Mouse (Mus musculus): ENCODE data around the gene Antxrl. TPM values are rescaled to one million over a fixed set of nuclear protein-coding genes. Genes with fewer than 3 reads are reported as not detected.

Antxrl gene
- polyA plus RNA-seq, 1 experiment from 2014 or later, result not detected

DNA sequence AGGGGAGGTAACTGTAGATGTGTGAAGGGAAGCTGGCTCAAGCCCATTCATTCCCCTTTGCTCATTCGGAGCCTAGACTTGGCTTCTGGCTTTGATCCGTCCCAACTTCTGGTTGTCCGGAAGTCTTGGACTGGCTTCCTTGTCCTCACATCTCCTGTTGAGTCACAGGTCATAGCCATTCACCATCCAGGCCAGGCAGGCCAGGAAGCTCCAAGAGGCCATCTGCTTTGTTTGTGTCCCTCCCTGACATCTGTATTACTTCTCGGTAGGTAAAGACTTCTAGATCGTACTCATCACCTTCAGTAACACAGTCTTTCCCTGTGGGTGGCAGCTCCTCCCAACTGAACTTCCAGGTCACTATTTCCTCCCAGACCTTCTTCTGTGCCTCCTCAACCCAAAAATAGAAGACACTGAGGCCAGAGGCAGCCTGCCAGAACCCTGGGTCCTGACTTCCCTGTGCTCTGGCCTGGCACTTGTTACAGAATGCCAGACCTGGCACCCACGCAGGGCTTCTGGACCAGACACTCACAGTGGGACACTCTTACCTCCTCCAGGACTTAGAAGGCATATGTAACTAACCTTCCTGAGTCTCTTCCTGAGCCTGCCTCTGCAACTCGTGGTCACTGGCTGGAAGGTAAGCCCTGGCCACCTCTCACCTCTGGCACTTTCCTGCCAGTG, 66.7 kb downstream of the Antxrl start:
- 72% methylated on average over 7 of the region's 7 CpGs for WGBS
- H3K27ac ChIP-seq (ENCODE audit: low read length), result no peak overlapping the region

GRCm38 (mm10) chr14:34120016-34120910, 67.8 kb downstream of the Antxrl start:
- Histone ChIP-seq H3K36me3 (ENCODE audit: control insufficient read depth, insufficient read depth, low read length) (no peaks in the 10 kb centered on the region), H3K27me3 (ENCODE audit: control insufficient read depth, insufficient read depth, low read length) (no peaks in the 10 kb centered on the region), H3K27ac (ENCODE audit: low read length) (no peak overlapping the region)

More for the DNA sequence above, 66.7 kb downstream of the Antxrl start:
- Histone ChIP-seq H3K4me1 (ENCODE audit: control insufficient read depth, insufficient read depth, low read length) (no peaks in the 10 kb centered on the region), H3K27me3 (ENCODE audit: control insufficient read depth, insufficient read depth, low read length) (no peaks in the 10 kb centered on the region), H3K36me3 (ENCODE audit: control insufficient read depth, insufficient read depth, low read length) (no peaks in the 10 kb centered on the region), H3K9me3 (replicated peaks; ENCODE audit: control insufficient read depth, low read length) (no peaks in the 10 kb centered on the region), H3K4me3 (replicated peaks; ENCODE audit: low read length) (no peak overlapping the region), H3K9ac (ENCODE audit: low read length) (no peak overlapping the region), H3K4me2 (ENCODE audit: low read depth, low read length) (no peak overlapping the region)
- ATAC-seq (ENCODE audit: insufficient read depth, low FRiP score), result no peak

DNA sequence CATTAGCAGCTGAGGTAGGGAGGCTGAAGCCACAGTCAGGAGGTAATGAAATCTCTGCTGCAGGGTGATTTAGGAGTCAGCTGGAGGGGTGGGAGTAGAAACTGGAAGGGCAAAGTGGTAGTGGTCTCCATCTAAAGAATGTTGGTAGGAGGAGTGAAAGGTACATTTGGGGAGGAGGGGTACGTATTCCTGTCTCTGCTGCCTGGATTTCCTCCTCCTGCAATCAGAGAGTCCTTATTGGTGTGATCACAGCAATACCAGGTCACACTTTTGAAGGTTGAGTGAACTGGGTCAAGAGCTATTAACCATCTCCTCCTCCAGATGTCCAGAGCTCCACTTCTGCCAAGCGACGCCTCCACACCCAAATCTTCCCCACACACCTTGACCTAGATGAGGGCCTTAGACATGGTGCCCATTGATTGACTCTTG, 68.4 kb downstream of the Antxrl start:
- 74% methylated on average over 3 of the region's 3 CpGs for WGBS
- no peak for ATAC-seq (ENCODE audit: insufficient read depth, low FRiP score)
- H3K9ac ChIP-seq (ENCODE audit: low read length), result no peak overlapping the region

More at GRCm38 (mm10) chr14:34120016-34120910, 67.8 kb downstream of the Antxrl start:
- H3K4me2 ChIP-seq (ENCODE audit: low read depth, low read length), result no peak overlapping the region
- H3K9ac ChIP-seq (ENCODE audit: low read length), result no peak overlapping the region
- H3K9me3 ChIP-seq (replicated peaks; ENCODE audit: control insufficient read depth, low read length), result no peaks in the 10 kb centered on the region
- H3K4me1 ChIP-seq (ENCODE audit: control insufficient read depth, insufficient read depth, low read length), result no peaks in the 10 kb centered on the region
- ATAC-seq (ENCODE audit: insufficient read depth, low FRiP score), result no peak
- WGBS, result 76% methylated on average over 12 of the region's 12 CpGs
- no peak overlapping the region for H3K4me3 ChIP-seq (replicated peaks; ENCODE audit: low read length)

DNA sequence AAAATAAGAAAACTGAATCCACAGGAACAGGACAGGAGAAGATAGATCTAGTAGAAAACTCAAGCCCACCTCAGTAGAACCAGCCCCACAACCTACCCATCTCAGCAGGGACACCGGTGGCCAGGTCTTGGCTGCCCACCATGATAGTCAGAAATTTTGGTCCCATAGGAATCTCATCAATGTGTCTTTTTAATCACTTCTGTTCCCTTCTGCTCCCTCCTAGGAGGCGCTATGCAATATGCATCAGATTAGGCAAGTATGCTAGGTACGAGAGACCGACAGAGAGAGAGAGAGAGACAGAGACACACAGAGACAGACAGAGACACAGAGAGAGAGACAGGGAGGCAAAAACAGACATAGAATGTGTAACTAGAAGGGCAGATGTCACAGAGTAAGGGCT, 69.2 kb downstream of the Antxrl start:
- Histone ChIP-seq H3K36me3 (ENCODE audit: control insufficient read depth, insufficient read depth, low read length) (no peaks in the 10 kb centered on the region), H3K4me3 (replicated peaks; ENCODE audit: low read length) (no peak overlapping the region), H3K27me3 (ENCODE audit: control insufficient read depth, insufficient read depth, low read length) (no peaks in the 10 kb centered on the region), H3K4me1 (ENCODE audit: control insufficient read depth, insufficient read depth, low read length) (no peaks in the 10 kb centered on the region), H3K9me3 (replicated peaks; ENCODE audit: control insufficient read depth, low read length) (no peaks in the 10 kb centered on the region), H3K4me2 (ENCODE audit: low read depth, low read length) (no peak overlapping the region), H3K27ac (ENCODE audit: low read length) (no peak overlapping the region), H3K9ac (ENCODE audit: low read length) (no peak overlapping the region)
- ATAC-seq (ENCODE audit: insufficient read depth, low FRiP score), result no peak
- 91% methylated on average over 4 of the region's 4 CpGs for whole genome bisulfite sequencing

More for the DNA sequence above, 68.4 kb downstream of the Antxrl start:
- no peaks in the 10 kb centered on the region for H3K36me3 ChIP-seq (ENCODE audit: control insufficient read depth, insufficient read depth, low read length)
- no peak overlapping the region for H3K4me3 ChIP-seq (replicated peaks; ENCODE audit: low read length)
- H3K27me3 ChIP-seq (ENCODE audit: control insufficient read depth, insufficient read depth, low read length), result no peaks in the 10 kb centered on the region
- no peaks in the 10 kb centered on the region for H3K4me1 ChIP-seq (ENCODE audit: control insufficient read depth, insufficient read depth, low read length)
- no peak overlapping the region for H3K27ac ChIP-seq (ENCODE audit: low read length)
- no peaks in the 10 kb centered on the region for H3K9me3 ChIP-seq (replicated peaks; ENCODE audit: control insufficient read depth, low read length)
- H3K4me2 ChIP-seq (ENCODE audit: low read depth, low read length), result no peak overlapping the region

Other genes starting within 250 kb of the Antxrl start
- gene Gdf10, start 129.1 kb upstream of the Antxrl start, polyA plus RNA-seq (2015; fragmentation: Nextera tagmentation; extraction: Ambion mirVana), result 5.3 and 6.3 TPM in 2 replicates
- 0.48 and 0.50 TPM in 2 replicates for gene Gdf2, start 111.7 kb upstream of the Antxrl start, polyA plus RNA-seq (2015; fragmentation: Nextera tagmentation; extraction: Ambion mirVana)
- gene Rbp3, start 98.7 kb upstream of the Antxrl start, polyA plus RNA-seq (2015; fragmentation: Nextera tagmentation; extraction: Ambion mirVana), result not detected in 2 replicates
- 0.06 TPM in 2 replicates for gene Zfp488, start 73.9 kb upstream of the Antxrl start, polyA plus RNA-seq (2015; fragmentation: Nextera tagmentation; extraction: Ambion mirVana)
- not detected in 2 replicates for gene Gm30083, start 37.5 kb upstream of the Antxrl start, polyA plus RNA-seq (2015; fragmentation: Nextera tagmentation; extraction: Ambion mirVana)
- not detected in 2 replicates for gene Gm5460, start 35.9 kb upstream of the Antxrl start, polyA plus RNA-seq (2015; fragmentation: Nextera tagmentation; extraction: Ambion mirVana)
- gene Anxa8, start 33.3 kb downstream of the Antxrl start, polyA plus RNA-seq (2015; fragmentation: Nextera tagmentation; extraction: Ambion mirVana), result 56.1 and 63.4 TPM in 2 replicates
- 0.43 and 0.76 TPM in 2 replicates for gene A630023A22Rik, start 50.0 kb downstream of the Antxrl start, polyA plus RNA-seq (2015; fragmentation: Nextera tagmentation; extraction: Ambion mirVana)
- gene Npy4r, start 99.8 kb downstream of the Antxrl start, polyA plus RNA-seq (2015; fragmentation: Nextera tagmentation; extraction: Ambion mirVana), result 0.46 and 0.47 TPM in 2 replicates
- 0.29 and 0.31 TPM in 2 replicates for gene Gprin2, start 148.9 kb downstream of the Antxrl start, polyA plus RNA-seq (2015; fragmentation: Nextera tagmentation; extraction: Ambion mirVana)
- gene Syt15, start 166.9 kb downstream of the Antxrl start, polyA plus RNA-seq (2015; fragmentation: Nextera tagmentation; extraction: Ambion mirVana), result 1.4 and 1.6 TPM in 2 replicates

Data from stomach, embryonic 16.5 days (tissue).